Mouse (Mus musculus) liver, adult 2 months (tissue): ENCODE data around the gene Myod1.

Experiments
- CTCF ChIP-seq: fragments of 200-500 bp; IDR thresholded peaks from 2 replicates; pipeline ENCODE4 v1.5.1; 2011; ENCODE audit warnings: low read depth, low read length, control low read depth
- POLR2A ChIP-seq: fragments of 200-500 bp; IDR thresholded peaks from 2 replicates; pipeline ENCODE4 v1.6.1; 2011; ENCODE audit warnings: low read length, control low read depth; ENCODE audit not compliant: insufficient read depth; ENCODE audit errors: extremely low read depth

DNA sequence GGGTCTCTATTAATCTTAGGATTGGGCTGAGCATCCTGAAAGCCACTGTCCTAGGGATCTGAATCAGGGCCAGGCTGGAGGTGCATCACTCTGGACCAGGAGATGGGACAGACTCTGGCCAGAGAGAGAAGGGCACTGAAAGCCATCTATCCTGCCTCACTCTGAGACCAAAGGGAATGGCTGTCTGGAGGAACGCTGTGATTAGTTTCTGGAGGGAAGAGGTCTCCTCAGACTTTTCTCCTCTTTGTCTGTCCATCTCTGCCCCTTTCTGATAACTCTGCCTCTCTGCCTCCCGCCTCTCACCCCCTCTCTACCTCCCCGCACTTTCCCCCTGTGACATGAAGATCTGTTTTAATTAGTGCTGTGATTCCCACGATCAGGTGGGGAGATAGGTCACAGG, 18.7 kb downstream of the Myod1 start:
- TF ChIP-seq CTCF = no peak
- TF ChIP-seq POLR2A = no peak
